Mouse (Mus musculus): Measurements from ENCODE around the gene Rps7. TPM values are rescaled to one million over a fixed set of nuclear protein-coding genes. Genes with fewer than 3 reads are reported as not detected.
A peak's percentile ranks its signal among the peaks of the same experiment; 100 is the strongest.

Gene Rps7
- total and polyA plus RNA-seq, 2 experiments: 137 to 441 TPM

GRCm38 (mm10) chr12:28636543-28636942 lies 790 bp upstream of the Rps7 start:
- no peak for DNase-seq (ENCODE audit: extremely low read depth, low read depth, low spot score)
- H3K79me2 ChIP-seq (ENCODE audit: control insufficient read depth, insufficient read depth, low read length): peaks cover 9% of the 10 kb centered on the region; the same call in 1 of the 2 replicates
- H3K36me3 ChIP-seq (ENCODE audit: control insufficient read depth, insufficient read depth, low read length): peaks cover 26% of the 10 kb centered on the region
- WGBS: 82% methylated on average over 6 of the region's 6 CpGs
- peaks cover 15% of the 10 kb centered on the region for H3K4me1 ChIP-seq (ENCODE audit: control insufficient read depth, insufficient read depth, low read length)
- no peak overlapping the region for H3K9ac ChIP-seq (ENCODE audit: low read depth, low read length)
- TF ChIP-seq POLR2A (IDR thresholded peaks at IDR 0.05; ENCODE audit: extremely low read depth, insufficient read depth, low read length): no peak
- no peak for TF ChIP-seq CTCF (IDR thresholded peaks at IDR 0.05; ENCODE audit: low read depth, low read length)
- no peak overlapping the region for H3K27ac ChIP-seq (replicated peaks; ENCODE audit: insufficient read depth, low read depth, low read length)
- no peaks in the 10 kb centered on the region for H3K27me3 ChIP-seq (ENCODE audit: control insufficient read depth, insufficient read depth, low read length)
- H3K4me3 ChIP-seq (ENCODE audit: insufficient read depth, low read depth, low read length): peak overlapping the region; percentile 71; the same call in 1 of the 2 replicates

- Histone ChIP-seq H3K27ac (replicated peaks; ENCODE audit: insufficient read depth, low read depth, low read length) (peak overlapping the region; percentile 44), H3K79me2 (ENCODE audit: control insufficient read depth, insufficient read depth, low read length) (peaks cover 9% of the 10 kb centered on the region; the same call in 1 of the 2 replicates), H3K27me3 (ENCODE audit: control insufficient read depth, insufficient read depth, low read length) (no peaks in the 10 kb centered on the region), H3K4me3 (ENCODE audit: insufficient read depth, low read depth, low read length) (peak overlapping the region; percentile 77), H3K36me3 (ENCODE audit: control insufficient read depth, insufficient read depth, low read length) (peaks cover 40% of the 10 kb centered on the region), H3K4me1 (ENCODE audit: control insufficient read depth, insufficient read depth, low read length) (peaks cover 15% of the 10 kb centered on the region), H3K9ac (ENCODE audit: low read depth, low read length) (peak overlapping the region; percentile 94)
- no peak for DNase-seq (ENCODE audit: extremely low read depth, low read depth, low spot score)
- 2% methylated on average over 23 of the region's 23 CpGs for WGBS
- TF ChIP-seq CTCF (IDR thresholded peaks at IDR 0.05; ENCODE audit: low read depth, low read length): no peak
Measured at GRCm38 (mm10) chr12:28635058-28635534, 657 bp downstream of the Rps7 start.

GRCm38 (mm10) chr12:28628436-28628835 lies 7.3 kb downstream of the Rps7 start:
- WGBS: 95% methylated on average over 2 of the region's 2 CpGs
- no peaks in the 10 kb centered on the region for H3K27me3 ChIP-seq (ENCODE audit: control insufficient read depth, insufficient read depth, low read length)
- H3K4me3 ChIP-seq (ENCODE audit: insufficient read depth, low read depth, low read length): no peak overlapping the region
- no peak overlapping the region for H3K27ac ChIP-seq (replicated peaks; ENCODE audit: insufficient read depth, low read depth, low read length)
- H3K9ac ChIP-seq (ENCODE audit: low read depth, low read length): no peak overlapping the region
- no peaks in the 10 kb centered on the region for H3K79me2 ChIP-seq (ENCODE audit: control insufficient read depth, insufficient read depth, low read length)
- DNase-seq (ENCODE audit: extremely low read depth, low read depth, low spot score): no peak
- peaks cover 12% of the 10 kb centered on the region for H3K4me1 ChIP-seq (ENCODE audit: control insufficient read depth, insufficient read depth, low read length)
- TF ChIP-seq POLR2A (IDR thresholded peaks at IDR 0.05; ENCODE audit: extremely low read depth, insufficient read depth, low read length) (no peak), CTCF (IDR thresholded peaks at IDR 0.05; ENCODE audit: low read depth, low read length) (no peak)
- H3K36me3 ChIP-seq (ENCODE audit: control insufficient read depth, insufficient read depth, low read length): peaks cover 47% of the 10 kb centered on the region

GRCm38 (mm10) chr12:28627092-28627491 lies 8.7 kb downstream of the Rps7 start:
- no peak overlapping the region for H3K4me3 ChIP-seq (ENCODE audit: insufficient read depth, low read depth, low read length)
- peaks cover 35% of the 10 kb centered on the region for H3K36me3 ChIP-seq (ENCODE audit: control insufficient read depth, insufficient read depth, low read length)
- H3K27me3 ChIP-seq (ENCODE audit: control insufficient read depth, insufficient read depth, low read length): no peaks in the 10 kb centered on the region
- no peak for DNase-seq (ENCODE audit: extremely low read depth, low read depth, low spot score)
- no peak overlapping the region for H3K9ac ChIP-seq (ENCODE audit: low read depth, low read length)
- peaks cover 4% of the 10 kb centered on the region; the same call in 1 of the 2 replicates for H3K4me1 ChIP-seq (ENCODE audit: control insufficient read depth, insufficient read depth, low read length)
- 75% methylated on average over 4 of the region's 4 CpGs for WGBS
- TF ChIP-seq POLR2A (IDR thresholded peaks at IDR 0.05; ENCODE audit: extremely low read depth, insufficient read depth, low read length): no peak
- TF ChIP-seq CTCF (IDR thresholded peaks at IDR 0.05; ENCODE audit: low read depth, low read length): no peak
- H3K27ac ChIP-seq (replicated peaks; ENCODE audit: insufficient read depth, low read depth, low read length): no peak overlapping the region
- H3K79me2 ChIP-seq (ENCODE audit: control insufficient read depth, insufficient read depth, low read length): no peaks in the 10 kb centered on the region

- Histone ChIP-seq H3K4me3 (ENCODE audit: insufficient read depth, low read depth, low read length) (no peak overlapping the region), H3K36me3 (ENCODE audit: control insufficient read depth, insufficient read depth, low read length) (peaks cover 19% of the 10 kb centered on the region), H3K79me2 (ENCODE audit: control insufficient read depth, insufficient read depth, low read length) (no peaks in the 10 kb centered on the region), H3K27me3 (ENCODE audit: control insufficient read depth, insufficient read depth, low read length) (no peaks in the 10 kb centered on the region), H3K9ac (ENCODE audit: low read depth, low read length) (no peak overlapping the region), H3K27ac (replicated peaks; ENCODE audit: insufficient read depth, low read depth, low read length) (no peak overlapping the region), H3K4me1 (ENCODE audit: control insufficient read depth, insufficient read depth, low read length) (peaks cover 4% of the 10 kb centered on the region; the same call in 1 of the 2 replicates)
- peak; percentile 56 for DNase-seq (ENCODE audit: extremely low read depth, low read depth, low spot score)
- WGBS: 67% methylated on average over 7 of the region's 7 CpGs
- no peak for TF ChIP-seq CTCF (IDR thresholded peaks at IDR 0.05; ENCODE audit: low read depth, low read length)
- no peak for TF ChIP-seq POLR2A (IDR thresholded peaks at IDR 0.05; ENCODE audit: extremely low read depth, insufficient read depth, low read length)
Measured at GRCm38 (mm10) chr12:28625407-28625806, 10.3 kb downstream of the Rps7 start.

GRCm38 (mm10) chr12:28624251-28624650 lies 11.5 kb downstream of the Rps7 start:
- WGBS: 44% methylated on average over 2 of the region's 2 CpGs

More at GRCm38 (mm10) chr12:28624251-28624650, 11.5 kb downstream of the Rps7 start:
- no peaks in the 10 kb centered on the region for H3K27me3 ChIP-seq (ENCODE audit: control insufficient read depth, insufficient read depth, low read length)
- peaks cover 9% of the 10 kb centered on the region; the same call in 1 of the 2 replicates for H3K36me3 ChIP-seq (ENCODE audit: control insufficient read depth, insufficient read depth, low read length)
- peaks cover 4% of the 10 kb centered on the region; the same call in 1 of the 2 replicates for H3K4me1 ChIP-seq (ENCODE audit: control insufficient read depth, insufficient read depth, low read length)
- H3K9ac ChIP-seq (ENCODE audit: low read depth, low read length): no peak overlapping the region
- no peak overlapping the region for H3K4me3 ChIP-seq (ENCODE audit: insufficient read depth, low read depth, low read length)
- H3K79me2 ChIP-seq (ENCODE audit: control insufficient read depth, insufficient read depth, low read length): no peaks in the 10 kb centered on the region
- H3K27ac ChIP-seq (replicated peaks; ENCODE audit: insufficient read depth, low read depth, low read length): no peak overlapping the region; the same call in 1 of the 2 replicates
- TF ChIP-seq POLR2A (IDR thresholded peaks at IDR 0.05; ENCODE audit: extremely low read depth, insufficient read depth, low read length) (no peak), CTCF (IDR thresholded peaks at IDR 0.05; ENCODE audit: low read depth, low read length) (no peak)
- DNase-seq (ENCODE audit: extremely low read depth, low read depth, low spot score): no peak

Data from liver, adult 2 months (tissue).